Mouse (Mus musculus): ENCODE data around the gene Capn12. TPM values are rescaled to one million over a fixed set of nuclear protein-coding genes. Genes with fewer than 3 reads are reported as not detected.

Capn12 gene
- total RNA-seq, 2 experiments from 2014 or later = 0.59 to 1.3 TPM

GRCm38 (mm10) chr7:28933825-28934224, 52.6 kb downstream of the Capn12 start:
- intact Hi-C loops (cut with DNase I) = no loop called here
- no peak for DNase-seq (ENCODE audit: low spot score in 2 of 2)

- intact Hi-C loops (cut with DNase I) = no loop called here
- DNase-seq (ENCODE audit: low spot score in 2 of 2) = no peak
Observed at GRCm38 (mm10) chr7:28936787-28937186, 55.6 kb downstream of the Capn12 start.

- peak in 1 of 2 experiments; percentile 41 for DNase-seq (ENCODE audit: low spot score in 2 of 2)
- intact Hi-C loops (cut with DNase I) = no loop called here
Observed at GRCm38 (mm10) chr7:28938654-28939053, 57.4 kb downstream of the Capn12 start.

- intact Hi-C loops (cut with DNase I) = no loop called here
Observed at GRCm38 (mm10) chr7:28939418-28940183, 58.4 kb downstream of the Capn12 start.

GRCm38 (mm10) chr7:28941129-28941528, 59.9 kb downstream of the Capn12 start:
- intact Hi-C loops (cut with DNase I) = no loop called here

More at GRCm38 (mm10) chr7:28939418-28940183, 58.4 kb downstream of the Capn12 start:
- DNase-seq (ENCODE audit: low spot score in 2 of 2) = no peak

GRCm38 (mm10) chr7:28941542-28941941, 60.3 kb downstream of the Capn12 start:
- intact Hi-C loops (cut with DNase I) = no loop called here

More at GRCm38 (mm10) chr7:28941129-28941528, 59.9 kb downstream of the Capn12 start:
- no peak for DNase-seq (ENCODE audit: low spot score in 2 of 2)

More at GRCm38 (mm10) chr7:28941542-28941941, 60.3 kb downstream of the Capn12 start:
- no peak for DNase-seq (ENCODE audit: low spot score in 2 of 2)

Other genes starting within 250 kb of the Capn12 start
- gene Fbxo27, start 188.6 kb upstream of the Capn12 start, total RNA-seq (2021) = 10 to 100 TPM; 16.9 to 19.9 TPM
- under 1 TPM; 0.88 to 0.93 TPM for gene Fbxo17, start 164.6 kb upstream of the Capn12 start, total RNA-seq (2021)
- 10 to 100 TPM; 60.4 to 66.5 TPM for gene Mrps12, start 139.6 kb upstream of the Capn12 start, total RNA-seq (2021)
- 10 to 100 TPM; 13.0 to 17.9 TPM for gene Sars2, start 139.4 kb upstream of the Capn12 start, total RNA-seq (2021)
- gene Ccer2, start 125.2 kb upstream of the Capn12 start, total RNA-seq (2021) = 1 to 10 TPM; 1.3 TPM
- 100 to 1,000 TPM; 189 to 230 TPM for gene Sirt2, start 114.7 kb upstream of the Capn12 start, total RNA-seq (2021)
- 10 to 100 TPM; 39.3 to 39.6 TPM for gene Nfkbib, start 113.9 kb upstream of the Capn12 start, total RNA-seq (2021)
- 1 to 10 TPM; 1.6 to 2.5 TPM for gene Rinl, start 92.5 kb upstream of the Capn12 start, total RNA-seq (2021)
- gene Hnrnpl, start 72.9 kb upstream of the Capn12 start, total RNA-seq (2021) = 100 to 1,000 TPM; 401 to 422 TPM
- 10 to 100 TPM; 43.6 to 44.2 TPM for gene Ech1, start 56.2 kb upstream of the Capn12 start, total RNA-seq (2021)
- 1 to 10 TPM; 2.6 TPM for gene Lgals4, start 47.6 kb upstream of the Capn12 start, total RNA-seq (2021)
- gene Lgals7, start 17.6 kb upstream of the Capn12 start, total RNA-seq (2021) = under 1 TPM in 1 of 2 experiments, not detected in 1; 0.47 TPM
- gene Actn4, start 80.9 kb downstream of the Capn12 start, total RNA-seq (2021) = 100 to 1,000 TPM; 177 to 205 TPM
- gene Eif3k, start 100.4 kb downstream of the Capn12 start, total RNA-seq (2021) = 100 to 1,000 TPM; 163 to 174 TPM
- 1 to 10 TPM; 2.0 to 3.7 TPM for gene Map4k1, start 100.6 kb downstream of the Capn12 start, total RNA-seq (2021)
- 1 to 10 TPM; 6.1 to 8.2 TPM for gene Ryr1, start 243.8 kb downstream of the Capn12 start, total RNA-seq (2021)